Mouse (Mus musculus) myocyte (in vitro differentiated cells): ENCODE results near the gene Krtap7-1. TPM values are rescaled to one million over a fixed set of nuclear protein-coding genes. Genes with fewer than 3 reads are reported as not detected.

ENCODE experiments used
- H3K27me3 ChIP-seq: one replicate; pipeline ENCODE4 v1.6.1; 2011; ENCODE audit not compliant: control insufficient read depth, insufficient read depth, insufficient read length
- H3K36me3 ChIP-seq: one replicate; pipeline ENCODE4 v1.6.1; 2011; ENCODE audit not compliant: control insufficient read depth, insufficient read depth
- H3K4me2 ChIP-seq: one replicate; pipeline ENCODE4 v1.6.1; 2011; ENCODE audit warnings: low read depth, control low read depth
- H3K4me3 ChIP-seq: one replicate; pipeline ENCODE4 v1.5.1; 2011; ENCODE audit warnings: mild to moderate bottlenecking, control low read depth, moderate library complexity
- H3K79me2 ChIP-seq: one replicate; pipeline ENCODE4 v1.6.1; 2011; ENCODE audit not compliant: control insufficient read depth, insufficient read depth
- H3ac ChIP-seq: one replicate; pipeline ENCODE4 v1.6.1; 2011; ENCODE audit not compliant: control insufficient read depth, insufficient read length
- CEBPB ChIP-seq: IDR thresholded peaks from 2 replicates; pipeline ENCODE4 v1.6.1; 2011; ENCODE audit warnings: mild to moderate bottlenecking, moderate library complexity; ENCODE audit not compliant: poor library complexity, insufficient read depth, severe bottlenecking
- E2F4 ChIP-seq: IDR thresholded peaks from one replicate; pipeline ENCODE4 v1.6.1; 2011; ENCODE audit warnings: mild to moderate bottlenecking, control low read depth, moderate library complexity; ENCODE audit not compliant: insufficient read depth
- MAX ChIP-seq: IDR thresholded peaks from one replicate; pipeline ENCODE4 v1.6.1; 2011; ENCODE audit warnings: low read depth, mild to moderate bottlenecking, control low read depth
- MYOD1 ChIP-seq, 3 experiments: IDR thresholded peaks; one replicate each; pipeline ENCODE4 v1.6.1; 2011; ENCODE audit warnings: control low read depth in 2 of 3, low read depth in 2 of 3, mild to moderate bottlenecking in 2 of 3, moderate library complexity in 1 of 3; ENCODE audit not compliant: insufficient read length in 2 of 3, control insufficient read depth in 1 of 3
- MYOG ChIP-seq, 3 experiments: IDR thresholded peaks; one replicate each; pipeline ENCODE4 v1.6.1; 2011; ENCODE audit warnings: control low read depth in 2 of 3, low read depth in 2 of 3, mild to moderate bottlenecking in 2 of 3; ENCODE audit not compliant: insufficient read length in 2 of 3, control insufficient read depth in 1 of 3, insufficient read depth in 1 of 3
- POLR2A ChIP-seq: IDR thresholded peaks from one replicate; pipeline ENCODE4 v1.6.1; 2011; ENCODE audit warnings: low read depth, mild to moderate bottlenecking, control low read depth, moderate library complexity; ENCODE audit not compliant: insufficient read length
- POLR2AphosphoS2 ChIP-seq: IDR thresholded peaks from one replicate; pipeline ENCODE4 v1.6.1; 2011; ENCODE audit warnings: low read depth, control low read depth; ENCODE audit not compliant: insufficient read length
- REST ChIP-seq: IDR thresholded peaks from one replicate; pipeline ENCODE4 v1.6.1; 2011; ENCODE audit warnings: mild to moderate bottlenecking, control low read depth, moderate library complexity; ENCODE audit not compliant: insufficient read depth, insufficient read length
- SRF ChIP-seq: IDR thresholded peaks from one replicate; pipeline ENCODE4 v1.6.1; 2011; ENCODE audit warnings: low read depth; ENCODE audit not compliant: control insufficient read depth, insufficient read length
- TCF12 ChIP-seq: IDR thresholded peaks from one replicate; pipeline ENCODE4 v1.6.1; 2011; ENCODE audit warnings: mild to moderate bottlenecking, control low read depth; ENCODE audit not compliant: poor library complexity, insufficient read depth, severe bottlenecking
- TCF3 ChIP-seq: IDR thresholded peaks from one replicate; pipeline ENCODE4 v1.6.1; 2011; ENCODE audit warnings: low read depth, control low read depth; ENCODE audit not compliant: insufficient read length
- USF1 ChIP-seq: IDR thresholded peaks from one replicate; pipeline ENCODE4 v1.6.1; 2011; ENCODE audit warnings: low read depth, mild to moderate bottlenecking, control low read depth, moderate library complexity
- polyA plus RNA-seq: library from polyadenylated mRNA; unstranded; fragments of >200 nt; fragmentation: generic; extraction: Trizol; gene quantifications from one replicate; pipeline ENCODE4 v1.2.1, GENCODE M21; 2012; ENCODE audit warnings: missing spikeins

Krtap7-1 gene
- polyA plus RNA-seq, 1 experiment: not detected

GRCm38 (mm10) chr16:89495394-89496153 is 12.5 kb downstream of the Krtap7-1 start:
- no peak for TF ChIP-seq MYOG (IDR thresholded peaks at IDR 0.05; ENCODE audit: control insufficient read depth in 1 of 3, insufficient read depth in 1 of 3, insufficient read length in 2 of 3, low read depth in 2 of 3)
- TF ChIP-seq TCF12: no peak
- TF ChIP-seq MYOD1 (IDR thresholded peaks at IDR 0.05; ENCODE audit: control insufficient read depth in 1 of 3, insufficient read length in 2 of 3, low read depth in 2 of 3): no peak
- no peak for TF ChIP-seq POLR2AphosphoS2
- TF ChIP-seq SRF: no peak
- TF ChIP-seq REST: no peak
- no peak for TF ChIP-seq POLR2A
- no peak for TF ChIP-seq MAX
- no peak for TF ChIP-seq USF1
- TF ChIP-seq E2F4: no peak
- TF ChIP-seq CEBPB: no peak
- no peak for TF ChIP-seq TCF3
- no peak overlapping the region for H3K4me2 ChIP-seq
- H3K79me2 ChIP-seq: no peaks in the 10 kb centered on the region
- no peak overlapping the region for H3K4me3 ChIP-seq
- H3K36me3 ChIP-seq: no peaks in the 10 kb centered on the region
- no peaks in the 10 kb centered on the region for H3K27me3 ChIP-seq
- no peak overlapping the region for H3ac ChIP-seq

- Histone ChIP-seq H3K4me3 (no peak within 1 kb of the TSS), H3ac (no peak within 1 kb of the TSS), H3K27me3 (no peaks in the 10 kb centered on the region), H3K4me2 (no peak within 1 kb of the TSS), H3K36me3 (no peaks in the 10 kb centered on the region), H3K79me2 (no peaks in the 10 kb centered on the region)
- no peak for TF ChIP-seq POLR2AphosphoS2
- TF ChIP-seq TCF12: no peak
- TF ChIP-seq POLR2A: no peak
- TF ChIP-seq E2F4: no peak
- TF ChIP-seq TCF3: no peak
- no peak for TF ChIP-seq USF1
- TF ChIP-seq SRF: no peak
- TF ChIP-seq MYOD1 (IDR thresholded peaks at IDR 0.05; ENCODE audit: control insufficient read depth in 1 of 3, insufficient read length in 2 of 3, low read depth in 2 of 3): no peak
- no peak for TF ChIP-seq REST
- no peak for TF ChIP-seq MAX
Observed at GRCm38 (mm10) chr16:89487852-89488251, 20.3 kb downstream of the Krtap7-1 start, which contains the start of gene Krtap8-1. TSS of gene Krtap8-1 (minus strand) at chr16:89487952.

- H3K36me3 ChIP-seq: no peaks in the 10 kb centered on the region
- TF ChIP-seq TCF12 (no peak), E2F4 (no peak), MYOG (IDR thresholded peaks at IDR 0.05; ENCODE audit: control insufficient read depth in 1 of 3, insufficient read depth in 1 of 3, insufficient read length in 2 of 3, low read depth in 2 of 3) (no peak)
- H3K79me2 ChIP-seq: no peaks in the 10 kb centered on the region
- H3K27me3 ChIP-seq: no peaks in the 10 kb centered on the region
- H3ac ChIP-seq: no peak overlapping the region
- H3K4me2 ChIP-seq: no peak overlapping the region
- H3K4me3 ChIP-seq: no peak overlapping the region
Observed at GRCm38 (mm10) chr16:89477679-89478314, 30.3 kb downstream of the Krtap7-1 start.

- peak overlapping the region; percentile 18 for H3K4me2 ChIP-seq
- TF ChIP-seq TCF12 (no peak), REST (no peak), SRF (no peak), MAX (no peak), CEBPB (no peak), MYOG (IDR thresholded peaks at IDR 0.05; ENCODE audit: control insufficient read depth in 1 of 3, insufficient read depth in 1 of 3, insufficient read length in 2 of 3, low read depth in 2 of 3) (no peak), POLR2AphosphoS2 (no peak), USF1 (no peak), MYOD1 (IDR thresholded peaks at IDR 0.05; ENCODE audit: control insufficient read depth in 1 of 3, insufficient read length in 2 of 3, low read depth in 2 of 3) (no peak), TCF3 (no peak), E2F4 (no peak), POLR2A (no peak)
- no peak overlapping the region for H3ac ChIP-seq
- H3K79me2 ChIP-seq: no peaks in the 10 kb centered on the region
- H3K36me3 ChIP-seq: no peaks in the 10 kb centered on the region
- H3K4me3 ChIP-seq: no peak overlapping the region
- H3K27me3 ChIP-seq: no peaks in the 10 kb centered on the region
Observed at GRCm38 (mm10) chr16:89461189-89461588, 46.9 kb downstream of the Krtap7-1 start.

Other genes starting within 250 kb of the Krtap7-1 start
- gene Krtap21-1, start 104.5 kb downstream of the Krtap7-1 start, polyA plus RNA-seq: not detected
- gene Krtap6-2, start 88.2 kb downstream of the Krtap7-1 start, polyA plus RNA-seq: not detected
- not detected for gene Krtap8-1, start 20.4 kb downstream of the Krtap7-1 start, polyA plus RNA-seq
- not detected for gene Krtap11-1, start 62.9 kb upstream of the Krtap7-1 start, polyA plus RNA-seq